Mouse (Mus musculus): Measurements from ENCODE around the gene Gpr132.

The Gpr132 gene

GRCm38 (mm10) chr12:112877073-112877576 is 9.1 kb upstream of the Gpr132 start:
- DNase-seq (ENCODE audit: low read depth, low spot score): no peak

- DNase-seq (ENCODE audit: low read depth, low spot score): no peak
These were observed 8.5 kb upstream of the Gpr132 start for GRCm38 (mm10) chr12:112876332-112877072.

- DNase-seq (ENCODE audit: low read depth, low spot score): no peak
These were observed 7.4 kb upstream of the Gpr132 start for GRCm38 (mm10) chr12:112875225-112876013.

GRCm38 (mm10) chr12:112874199-112874598 is 6.2 kb upstream of the Gpr132 start:
- no peak for DNase-seq (ENCODE audit: low read depth, low spot score)

GRCm38 (mm10) chr12:112873452-112874190 is 5.6 kb upstream of the Gpr132 start:
- no peak for DNase-seq (ENCODE audit: low read depth, low spot score)

- DNase-seq (ENCODE audit: low read depth, low spot score): no peak
These were observed 5.0 kb upstream of the Gpr132 start for GRCm38 (mm10) chr12:112872991-112873390.

GRCm38 (mm10) chr12:112871272-112871671 is 3.2 kb upstream of the Gpr132 start:
- DNase-seq (ENCODE audit: low read depth, low spot score): no peak

- DNase-seq (ENCODE audit: low read depth, low spot score): no peak
These were observed 2.7 kb upstream of the Gpr132 start for GRCm38 (mm10) chr12:112870775-112871174.

GRCm38 (mm10) chr12:112869783-112870204 is 1.8 kb upstream of the Gpr132 start:
- DNase-seq (ENCODE audit: low read depth, low spot score): no peak

- no peak for DNase-seq (ENCODE audit: low read depth, low spot score)
These were observed 838 bp downstream of the Gpr132 start for GRCm38 (mm10) chr12:112867106-112867674.

GRCm38 (mm10) chr12:112866467-112867080 is 1.5 kb downstream of the Gpr132 start:
- DNase-seq (ENCODE audit: low read depth, low spot score): no peak

GRCm38 (mm10) chr12:112864804-112865203 is 3.2 kb downstream of the Gpr132 start:
- no peak for DNase-seq (ENCODE audit: low read depth, low spot score)

GRCm38 (mm10) chr12:112861911-112862321 is 6.1 kb downstream of the Gpr132 start:
- DNase-seq (ENCODE audit: low read depth, low spot score): no peak

- no peak for DNase-seq (ENCODE audit: low read depth, low spot score)
These were observed 7.3 kb downstream of the Gpr132 start for GRCm38 (mm10) chr12:112860765-112861164.

GRCm38 (mm10) chr12:112859930-112860329 is 8.1 kb downstream of the Gpr132 start:
- no peak for DNase-seq (ENCODE audit: low read depth, low spot score)

- no peak for DNase-seq (ENCODE audit: low read depth, low spot score)
These were observed 9.3 kb downstream of the Gpr132 start for GRCm38 (mm10) chr12:112858581-112859336.

GRCm38 (mm10) chr12:112857021-112857925 is 10.8 kb downstream of the Gpr132 start:
- no peak for DNase-seq (ENCODE audit: low read depth, low spot score)

- no peak for DNase-seq (ENCODE audit: low read depth, low spot score)
These were observed 11.7 kb downstream of the Gpr132 start for GRCm38 (mm10) chr12:112856338-112856737.

GRCm38 (mm10) chr12:112854610-112855333 is 13.3 kb downstream of the Gpr132 start:
- no peak for DNase-seq (ENCODE audit: low read depth, low spot score)
